Mouse (Mus musculus): ENCODE measurements around the gene Vgll4. TPM values are rescaled to one million over a fixed set of nuclear protein-coding genes. Genes with fewer than 3 reads are reported as not detected.

The Vgll4 gene
- polyA plus RNA-seq, 1 experiment from 2014 or later = 83.0 TPM

DNA sequence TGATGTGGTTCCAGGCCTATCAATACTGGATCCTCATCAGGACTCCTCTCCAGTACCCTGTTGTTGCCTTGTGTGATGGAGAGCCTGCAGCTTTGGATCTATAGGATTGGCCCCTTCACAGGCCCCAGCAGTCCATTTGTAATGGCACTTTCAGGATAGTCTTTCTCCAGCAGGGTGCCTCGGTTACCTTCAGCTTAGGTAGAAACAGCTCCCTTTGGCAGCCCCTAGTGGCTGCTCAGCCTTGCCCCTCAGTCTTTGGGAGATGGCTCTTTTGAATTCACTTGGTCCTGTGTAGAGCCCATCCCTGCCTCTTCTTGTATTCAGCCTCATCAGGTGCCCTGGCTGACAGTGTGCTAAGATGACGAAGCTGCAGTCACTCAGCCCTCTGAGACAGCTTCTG lies 142.9 kb downstream of the Vgll4 start:
- Histone ChIP-seq H3K36me3 (ENCODE audit: control insufficient read depth, insufficient read depth, low read length) (no peaks in the 10 kb centered on the region), H3K4me2 (replicated peaks; ENCODE audit: low read depth, low read length) (no peak overlapping the region), H3K27ac (ENCODE audit: low read depth, low read length) (no peak overlapping the region), H3K4me1 (ENCODE audit: control insufficient read depth, insufficient read depth, low read length) (no peaks in the 10 kb centered on the region), H3K27me3 (ENCODE audit: control insufficient read depth, insufficient read depth, low read length) (no peaks in the 10 kb centered on the region), H3K9ac (ENCODE audit: low read depth, low read length) (no peak overlapping the region), H3K4me3 (ENCODE audit: low read length) (no peak overlapping the region), H3K9me3 (ENCODE audit: control insufficient read depth, low read length) (no peaks in the 10 kb centered on the region)
- 77% methylated on average over 2 of the region's 2 CpGs for WGBS
- no peak for ATAC-seq (ENCODE audit: low FRiP score, low TSS enrichment)

DNA sequence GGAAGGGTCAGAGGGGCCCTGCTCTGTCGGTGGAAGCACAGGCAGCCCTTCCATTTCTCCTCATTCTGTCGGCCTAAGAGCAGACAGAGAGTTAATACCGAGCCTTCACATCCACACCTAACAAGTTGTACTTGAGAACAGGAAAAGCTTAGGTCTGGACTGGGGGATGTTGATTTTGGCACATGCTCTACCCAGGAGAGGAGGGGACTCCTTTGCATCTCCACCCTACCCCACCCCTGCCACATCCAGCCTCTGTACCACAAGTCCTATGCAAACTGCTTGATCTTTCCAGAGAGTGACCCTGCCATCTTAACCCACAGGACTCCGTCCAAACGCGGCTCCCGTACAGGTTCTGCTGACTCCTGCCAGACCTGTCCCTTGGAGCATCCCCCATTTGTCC lies 148.1 kb downstream of the Vgll4 start:
- Histone ChIP-seq H3K27me3 (ENCODE audit: control insufficient read depth, insufficient read depth, low read length) (no peaks in the 10 kb centered on the region), H3K4me2 (replicated peaks; ENCODE audit: low read depth, low read length) (no peak overlapping the region), H3K9me3 (ENCODE audit: control insufficient read depth, low read length) (no peaks in the 10 kb centered on the region), H3K9ac (ENCODE audit: low read depth, low read length) (no peak overlapping the region), H3K27ac (ENCODE audit: low read depth, low read length) (no peak overlapping the region), H3K4me1 (ENCODE audit: control insufficient read depth, insufficient read depth, low read length) (peaks cover 14% of the 10 kb centered on the region; the same call in 1 of the 2 replicates), H3K36me3 (ENCODE audit: control insufficient read depth, insufficient read depth, low read length) (no peaks in the 10 kb centered on the region), H3K4me3 (ENCODE audit: low read length) (no peak overlapping the region)
- 71% methylated on average over 7 of the region's 7 CpGs for WGBS
- no peak for ATAC-seq (ENCODE audit: low FRiP score, low TSS enrichment)

DNA sequence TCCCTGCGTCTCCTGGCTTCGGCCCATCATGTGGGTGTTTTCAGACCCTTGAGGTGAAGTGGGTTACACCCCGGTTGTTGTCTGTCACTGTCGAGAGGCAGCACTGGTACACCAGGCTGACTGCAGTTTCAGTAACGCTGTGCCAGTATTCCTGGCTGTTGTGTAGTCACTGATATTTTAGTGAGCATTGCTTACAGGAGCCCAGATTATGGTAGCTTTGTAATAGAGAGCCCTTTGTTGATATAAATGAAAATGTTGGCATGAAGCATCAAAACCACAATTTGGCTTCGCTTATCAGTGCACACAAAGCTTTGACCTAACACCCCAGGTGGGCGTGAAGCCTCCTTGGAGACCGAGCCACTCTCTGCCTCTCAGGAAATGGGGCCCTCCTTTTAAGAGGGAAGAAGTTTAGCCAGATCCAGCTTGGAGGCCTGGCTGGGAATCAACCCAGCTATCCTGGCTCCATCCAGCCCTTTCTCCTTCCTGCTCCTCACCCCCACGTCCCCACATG lies 149.8 kb downstream of the Vgll4 start:
- Histone ChIP-seq H3K4me1 (ENCODE audit: control insufficient read depth, insufficient read depth, low read length) (peaks cover 14% of the 10 kb centered on the region; the same call in 1 of the 2 replicates), H3K4me3 (ENCODE audit: low read length) (no peak overlapping the region), H3K36me3 (ENCODE audit: control insufficient read depth, insufficient read depth, low read length) (no peaks in the 10 kb centered on the region), H3K9me3 (ENCODE audit: control insufficient read depth, low read length) (no peaks in the 10 kb centered on the region), H3K27me3 (ENCODE audit: control insufficient read depth, insufficient read depth, low read length) (no peaks in the 10 kb centered on the region), H3K9ac (ENCODE audit: low read depth, low read length) (no peak overlapping the region), H3K27ac (ENCODE audit: low read depth, low read length) (no peak overlapping the region), H3K4me2 (replicated peaks; ENCODE audit: low read depth, low read length) (no peak overlapping the region)
- ATAC-seq (ENCODE audit: low FRiP score, low TSS enrichment) = no peak
- 57% methylated on average over 9 of the region's 9 CpGs for WGBS

DNA sequence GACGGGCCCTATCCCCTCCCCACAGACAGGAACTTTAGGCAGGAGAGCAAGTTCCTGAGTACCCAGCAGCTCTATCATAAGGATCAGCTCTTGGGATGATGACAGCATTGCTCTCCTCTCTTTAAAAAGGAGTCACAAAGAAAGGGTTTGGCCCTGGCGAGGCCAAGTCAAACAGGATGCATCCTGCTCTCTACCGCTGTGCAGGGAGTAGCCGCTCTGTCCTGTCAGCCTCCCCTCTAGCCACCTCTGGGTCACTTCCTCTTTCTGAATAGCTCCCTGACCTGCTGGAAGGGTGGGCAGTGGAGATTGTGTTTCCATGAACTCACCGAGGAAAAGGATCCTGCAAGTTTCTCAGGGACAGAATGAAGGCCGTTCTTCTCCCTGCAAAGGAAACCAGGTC lies 151.3 kb downstream of the Vgll4 start:
- peaks cover 14% of the 10 kb centered on the region; the same call in 1 of the 2 replicates for H3K4me1 ChIP-seq (ENCODE audit: control insufficient read depth, insufficient read depth, low read length)
- H3K36me3 ChIP-seq (ENCODE audit: control insufficient read depth, insufficient read depth, low read length) = no peaks in the 10 kb centered on the region
- peak overlapping the region; percentile 59; the same call in 1 of the 2 replicates for H3K27ac ChIP-seq (ENCODE audit: low read depth, low read length)
- H3K9me3 ChIP-seq (ENCODE audit: control insufficient read depth, low read length) = no peaks in the 10 kb centered on the region
- no peaks in the 10 kb centered on the region for H3K27me3 ChIP-seq (ENCODE audit: control insufficient read depth, insufficient read depth, low read length)
- no peak overlapping the region for H3K4me3 ChIP-seq (ENCODE audit: low read length)
- H3K9ac ChIP-seq (ENCODE audit: low read depth, low read length) = no peak overlapping the region
- WGBS = 14% methylated on average over 6 of the region's 6 CpGs
- H3K4me2 ChIP-seq (replicated peaks; ENCODE audit: low read depth, low read length) = no peak overlapping the region
- peak; percentile 73; the same call in 1 of the 2 replicates for ATAC-seq (ENCODE audit: low FRiP score, low TSS enrichment)

DNA sequence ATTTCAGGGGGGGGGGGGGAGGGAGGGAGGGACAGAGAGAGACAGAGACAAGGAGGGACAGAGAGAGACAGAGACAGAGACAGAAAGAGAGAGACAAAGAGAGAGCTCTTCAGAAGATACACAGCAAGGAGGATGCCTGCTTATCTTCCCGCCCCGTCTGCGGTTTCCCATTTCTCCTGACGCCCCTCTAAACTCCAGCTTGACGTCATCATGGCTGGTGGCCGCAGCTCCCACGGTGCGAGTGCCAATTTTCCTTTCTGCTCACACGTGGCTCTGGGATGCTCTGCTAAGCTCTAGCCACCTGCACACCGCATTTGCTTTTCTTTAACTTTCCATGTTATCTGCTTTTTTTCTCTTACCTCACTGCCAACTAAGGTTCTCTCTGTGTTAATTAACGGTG lies 151.8 kb downstream of the Vgll4 start:
- H3K27me3 ChIP-seq (ENCODE audit: control insufficient read depth, insufficient read depth, low read length) = no peaks in the 10 kb centered on the region
- ATAC-seq (ENCODE audit: low FRiP score, low TSS enrichment) = peak; percentile 7; the same call in 1 of the 2 replicates
- no peak overlapping the region for H3K4me3 ChIP-seq (ENCODE audit: low read length)
- no peak overlapping the region for H3K4me2 ChIP-seq (replicated peaks; ENCODE audit: low read depth, low read length)
- H3K9ac ChIP-seq (ENCODE audit: low read depth, low read length) = no peak overlapping the region
- 27% methylated on average over 11 of the region's 11 CpGs for WGBS
- H3K36me3 ChIP-seq (ENCODE audit: control insufficient read depth, insufficient read depth, low read length) = no peaks in the 10 kb centered on the region
- peaks cover 14% of the 10 kb centered on the region; the same call in 1 of the 2 replicates for H3K4me1 ChIP-seq (ENCODE audit: control insufficient read depth, insufficient read depth, low read length)
- H3K9me3 ChIP-seq (ENCODE audit: control insufficient read depth, low read length) = no peaks in the 10 kb centered on the region
- peak overlapping the region; percentile 59; the same call in 1 of the 2 replicates for H3K27ac ChIP-seq (ENCODE audit: low read depth, low read length)

DNA sequence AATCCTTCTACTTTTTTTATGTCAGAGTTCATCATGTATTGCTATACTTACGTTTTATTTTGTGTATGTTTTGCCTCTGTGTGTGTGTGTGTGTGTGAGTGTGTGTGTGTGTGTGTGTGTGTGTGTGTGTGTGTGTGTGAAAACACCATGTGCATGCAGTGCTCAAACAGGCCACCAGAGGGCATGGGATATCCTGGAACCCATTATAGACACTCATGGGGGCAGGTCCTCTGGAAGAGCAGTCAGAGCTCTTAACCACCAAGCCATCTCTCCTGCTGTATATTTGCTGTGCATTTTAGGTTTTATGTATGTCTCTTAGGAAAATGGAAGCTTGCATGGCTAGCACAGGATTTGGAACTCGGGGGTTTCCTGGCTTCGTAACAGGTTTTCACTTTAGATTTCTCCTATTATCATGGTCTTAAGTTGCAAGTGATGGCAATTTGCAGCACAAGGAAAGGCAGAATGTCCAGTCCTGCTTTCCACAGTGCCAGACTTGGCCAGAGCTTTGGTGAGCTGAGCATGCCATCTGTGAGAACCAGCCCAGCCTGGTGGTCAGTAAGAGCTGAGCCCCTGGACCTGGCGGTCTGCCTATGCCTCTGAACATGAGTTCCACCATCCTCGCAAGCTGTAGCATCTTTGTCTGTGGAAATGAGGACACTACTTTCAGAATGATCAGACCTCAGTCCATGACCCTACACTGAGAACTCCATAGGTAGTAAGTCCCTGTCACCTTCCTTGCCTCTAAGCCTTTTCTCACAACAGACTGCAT lies 154.7 kb downstream of the Vgll4 start:
- no peak overlapping the region for H3K27ac ChIP-seq (ENCODE audit: low read depth, low read length)
- 97% methylated on average over 5 of the region's 5 CpGs for WGBS
- H3K4me1 ChIP-seq (ENCODE audit: control insufficient read depth, insufficient read depth, low read length) = peaks cover 14% of the 10 kb centered on the region; the same call in 1 of the 2 replicates
- no peaks in the 10 kb centered on the region for H3K9me3 ChIP-seq (ENCODE audit: control insufficient read depth, low read length)
- ATAC-seq (ENCODE audit: low FRiP score, low TSS enrichment) = no peak
- no peaks in the 10 kb centered on the region for H3K27me3 ChIP-seq (ENCODE audit: control insufficient read depth, insufficient read depth, low read length)
- H3K9ac ChIP-seq (ENCODE audit: low read depth, low read length) = no peak overlapping the region
- no peak overlapping the region for H3K4me2 ChIP-seq (replicated peaks; ENCODE audit: low read depth, low read length)
- no peaks in the 10 kb centered on the region for H3K36me3 ChIP-seq (ENCODE audit: control insufficient read depth, insufficient read depth, low read length)
- no peak overlapping the region for H3K4me3 ChIP-seq (ENCODE audit: low read length)

DNA sequence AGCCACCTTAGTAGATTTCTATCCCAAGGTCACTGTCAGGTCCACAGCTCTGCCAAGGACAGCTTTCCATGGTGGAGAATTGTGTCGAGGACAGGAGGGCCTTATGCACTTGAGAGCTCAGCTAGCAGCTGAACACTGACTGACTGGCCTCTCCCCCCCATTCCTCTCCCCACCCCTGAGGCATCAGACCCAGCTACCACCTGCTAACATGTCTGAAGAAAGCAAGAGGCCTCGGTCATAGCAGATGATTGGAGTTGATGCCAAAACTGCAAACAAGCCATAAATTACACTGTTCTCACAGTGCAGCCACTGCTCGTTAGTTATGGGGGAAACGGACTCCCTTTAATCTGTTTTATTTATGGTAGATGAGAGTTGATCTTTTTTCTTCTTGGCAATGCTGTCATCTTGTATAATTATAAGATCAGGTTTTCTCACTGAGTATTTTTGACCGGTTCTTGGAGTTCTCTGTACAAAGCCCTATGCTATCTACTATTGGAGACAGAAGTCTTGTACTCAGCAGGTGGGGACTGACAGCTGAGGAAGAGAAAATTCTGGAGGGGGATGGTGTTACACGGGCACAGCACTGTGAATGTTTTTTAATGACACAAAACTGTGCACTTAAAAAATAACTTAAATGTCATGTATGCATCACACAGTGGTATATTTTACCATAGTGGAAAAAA lies 155.5 kb downstream of the Vgll4 start:
- Histone ChIP-seq H3K4me1 (ENCODE audit: control insufficient read depth, insufficient read depth, low read length) (peaks cover 14% of the 10 kb centered on the region; the same call in 1 of the 2 replicates), H3K9me3 (ENCODE audit: control insufficient read depth, low read length) (no peaks in the 10 kb centered on the region), H3K4me3 (ENCODE audit: low read length) (no peak overlapping the region), H3K4me2 (replicated peaks; ENCODE audit: low read depth, low read length) (no peak overlapping the region), H3K27me3 (ENCODE audit: control insufficient read depth, insufficient read depth, low read length) (no peaks in the 10 kb centered on the region), H3K27ac (ENCODE audit: low read depth, low read length) (no peak overlapping the region), H3K9ac (ENCODE audit: low read depth, low read length) (no peak overlapping the region), H3K36me3 (ENCODE audit: control insufficient read depth, insufficient read depth, low read length) (no peaks in the 10 kb centered on the region)
- 54% methylated on average over 6 of the region's 6 CpGs for WGBS
- no peak for ATAC-seq (ENCODE audit: low FRiP score, low TSS enrichment)

DNA sequence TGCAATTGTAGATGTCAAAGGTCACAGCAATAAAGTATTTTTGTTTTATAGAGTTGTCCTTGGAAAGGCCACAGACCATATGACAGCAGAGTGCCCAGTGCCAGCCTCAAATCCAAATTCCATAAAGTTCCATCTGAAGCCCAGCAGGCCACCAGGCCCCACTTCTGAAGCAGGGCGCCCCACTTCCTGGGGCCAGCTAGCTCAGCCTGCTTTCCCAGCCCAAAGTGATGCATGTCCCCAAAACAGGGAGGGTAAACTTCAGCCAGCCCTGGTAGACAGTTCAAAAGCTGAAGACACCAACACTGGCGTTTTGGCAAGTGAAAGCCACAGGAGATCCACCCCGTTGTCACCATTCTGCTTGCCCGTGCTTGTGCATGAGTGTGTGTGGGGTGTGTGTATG lies 157.0 kb downstream of the Vgll4 start:
- no peak overlapping the region for H3K9ac ChIP-seq (ENCODE audit: low read depth, low read length)
- no peak overlapping the region for H3K27ac ChIP-seq (ENCODE audit: low read depth, low read length)
- H3K9me3 ChIP-seq (ENCODE audit: control insufficient read depth, low read length) = no peaks in the 10 kb centered on the region
- no peak for ATAC-seq (ENCODE audit: low FRiP score, low TSS enrichment)
- 84% methylated on average over 4 of the region's 4 CpGs for WGBS
- H3K4me1 ChIP-seq (ENCODE audit: control insufficient read depth, insufficient read depth, low read length) = 0 out of 2 replicates have a peak, but pooled peaks cover 1% of the 10 kb centered on the region
- H3K36me3 ChIP-seq (ENCODE audit: control insufficient read depth, insufficient read depth, low read length) = no peaks in the 10 kb centered on the region
- no peak overlapping the region for H3K4me2 ChIP-seq (replicated peaks; ENCODE audit: low read depth, low read length)
- no peak overlapping the region for H3K4me3 ChIP-seq (ENCODE audit: low read length)
- no peaks in the 10 kb centered on the region for H3K27me3 ChIP-seq (ENCODE audit: control insufficient read depth, insufficient read depth, low read length)

DNA sequence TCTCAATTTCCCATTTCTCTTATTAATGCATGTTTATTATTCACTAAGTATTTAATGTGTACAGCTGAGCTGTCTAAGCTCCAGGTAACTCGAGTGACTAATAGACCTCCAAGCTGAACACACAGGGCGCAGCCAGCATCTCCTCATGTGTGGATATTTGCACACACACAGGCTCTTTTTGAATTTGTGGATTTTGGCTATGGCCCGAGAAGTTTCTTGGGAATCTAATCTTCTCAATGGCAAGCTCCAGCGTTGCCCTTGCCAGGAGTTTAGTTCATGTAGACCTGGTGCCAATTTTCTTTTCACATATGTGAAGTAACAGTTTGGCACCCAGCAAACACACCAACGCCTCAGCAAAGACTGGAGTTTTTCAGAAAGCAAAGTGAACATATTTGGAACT lies 157.5 kb downstream of the Vgll4 start:
- H3K4me3 ChIP-seq (ENCODE audit: low read length) = no peak overlapping the region
- ATAC-seq (ENCODE audit: low FRiP score, low TSS enrichment) = no peak
- H3K9me3 ChIP-seq (ENCODE audit: control insufficient read depth, low read length) = no peaks in the 10 kb centered on the region
- H3K27me3 ChIP-seq (ENCODE audit: control insufficient read depth, insufficient read depth, low read length) = no peaks in the 10 kb centered on the region
- no peak overlapping the region for H3K4me2 ChIP-seq (replicated peaks; ENCODE audit: low read depth, low read length)
- H3K27ac ChIP-seq (ENCODE audit: low read depth, low read length) = no peak overlapping the region
- WGBS = 89% methylated on average over 5 of the region's 5 CpGs
- H3K36me3 ChIP-seq (ENCODE audit: control insufficient read depth, insufficient read depth, low read length) = no peaks in the 10 kb centered on the region
- no peak overlapping the region for H3K9ac ChIP-seq (ENCODE audit: low read depth, low read length)
- no peaks in the 10 kb centered on the region for H3K4me1 ChIP-seq (ENCODE audit: control insufficient read depth, insufficient read depth, low read length)

Data from kidney, embryonic 14.5 days (tissue).